Mouse (Mus musculus) liver, adult 2 months (tissue): ENCODE results near the gene Plekhm3.

Source experiments
- CTCF ChIP-seq: fragments of 200-500 bp; IDR thresholded peaks from 2 replicates; pipeline ENCODE4 v1.5.1; 2011; ENCODE audit warnings: low read depth, low read length, control low read depth
- POLR2A ChIP-seq: fragments of 200-500 bp; IDR thresholded peaks from 2 replicates; pipeline ENCODE4 v1.6.1; 2011; ENCODE audit warnings: low read length, control low read depth; ENCODE audit not compliant: insufficient read depth; ENCODE audit errors: extremely low read depth

- TF ChIP-seq POLR2A: no peak
- TF ChIP-seq CTCF: no peak
These were observed 200.5 kb downstream of the Plekhm3 start for GRCm38 (mm10) chr1:64755971-64756639.
